Mouse (Mus musculus): ENCODE data around the gene Btbd11. TPM values are rescaled to one million over a fixed set of nuclear protein-coding genes. Genes with fewer than 3 reads are reported as not detected.
A peak's percentile ranks its signal among the peaks of the same experiment; 100 is the strongest.

The Btbd11 gene
- 1 to 10 TPM in 1 of 2 experiments, under 1 TPM in 1; 0.47 to 1.1 TPM for total RNA-seq (2021)
- long read RNA-seq, experiment 1, result 0 reads
- long read RNA-seq, experiment 2, result 0 reads

DNA sequence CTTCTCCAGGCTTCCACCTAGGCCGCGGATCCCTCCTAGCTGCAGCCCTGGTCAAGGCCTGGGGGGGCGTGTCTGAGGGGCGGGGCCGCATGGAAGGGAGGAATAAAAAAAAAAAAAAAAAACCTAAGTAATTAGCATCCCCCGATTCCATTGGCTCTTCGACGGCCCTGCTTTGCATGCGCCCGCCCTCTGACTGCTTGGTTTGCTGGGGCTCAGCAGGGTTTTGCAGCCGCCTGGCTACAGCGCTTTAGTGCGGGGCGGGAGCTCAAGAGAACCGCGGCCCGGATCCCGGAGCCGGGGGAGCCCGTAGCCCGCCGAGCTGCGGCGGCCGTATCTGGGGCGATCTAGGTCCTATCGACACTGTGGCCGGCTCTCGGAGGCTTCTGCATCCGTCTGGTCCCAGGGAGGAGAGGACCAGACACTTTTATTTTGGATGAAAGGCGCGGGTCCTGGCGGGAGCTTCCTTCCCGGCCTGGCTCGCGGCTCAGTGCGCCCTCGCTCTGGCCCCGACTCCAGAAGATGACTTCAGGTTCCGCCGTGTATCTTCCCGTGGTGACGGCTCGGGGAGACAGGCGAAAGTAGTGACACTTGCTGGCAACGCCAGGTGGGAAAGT lies at the start of gene Btbd11:
Gene Btbd11, plus strand, starts transcription at position 210 of the 614 bp plus-strand sequence.
- peak; percentile 93 for DNase-seq
- intact Hi-C loops (cut with DNase I; ENCODE audit: low total_unique reads), result no loop called here

- intact Hi-C loops (cut with DNase I; ENCODE audit: low total_unique reads), result no loop called here
- no peak for DNase-seq
Observed at GRCm38 (mm10) chr10:85338733-85339132, 47.9 kb upstream of the Btbd11 start.

DNA sequence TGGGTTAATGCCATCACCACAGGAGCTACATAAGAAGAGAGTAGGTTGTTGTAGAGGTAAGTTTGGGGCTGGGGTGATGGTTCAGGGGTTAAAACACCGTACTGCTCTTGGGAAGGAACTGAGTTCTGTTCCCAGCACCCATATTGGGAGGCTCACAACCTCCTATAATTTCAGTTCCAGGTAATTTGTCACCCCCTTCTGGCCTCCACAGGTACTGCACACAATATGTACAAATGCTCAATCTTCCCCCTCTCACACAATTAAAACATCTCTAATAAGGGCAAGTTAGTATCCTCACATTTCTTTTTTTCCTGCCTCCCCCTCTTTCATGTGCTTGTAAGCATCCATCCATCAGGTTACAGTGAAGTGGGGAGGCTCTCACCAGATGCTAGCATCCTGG lies 44.7 kb upstream of the Btbd11 start:
- no peak for DNase-seq
- intact Hi-C loops (cut with DNase I; ENCODE audit: low total_unique reads), result no loop called here

DNA sequence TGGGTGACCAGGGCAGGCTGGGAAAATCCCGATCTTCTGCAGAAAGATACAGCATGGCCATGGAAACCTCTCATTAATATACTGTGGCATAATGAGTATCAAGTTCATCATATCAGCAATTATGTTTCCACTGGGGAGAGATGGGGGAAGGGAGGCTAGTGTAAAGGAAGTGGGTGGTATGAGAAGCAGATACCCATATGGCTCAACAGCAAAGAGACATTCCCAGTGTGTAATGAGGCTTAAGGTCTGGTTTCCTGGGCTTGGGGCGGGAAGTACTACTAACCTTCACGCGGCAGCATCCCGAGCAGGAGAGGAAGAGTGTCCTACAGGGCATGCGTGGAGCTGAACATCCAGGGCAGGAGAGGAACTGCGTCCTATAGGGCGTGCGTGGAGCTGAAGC lies 39.4 kb upstream of the Btbd11 start:
- DNase-seq, result no peak
- intact Hi-C loops (cut with DNase I; ENCODE audit: low total_unique reads), result no loop called here

DNA sequence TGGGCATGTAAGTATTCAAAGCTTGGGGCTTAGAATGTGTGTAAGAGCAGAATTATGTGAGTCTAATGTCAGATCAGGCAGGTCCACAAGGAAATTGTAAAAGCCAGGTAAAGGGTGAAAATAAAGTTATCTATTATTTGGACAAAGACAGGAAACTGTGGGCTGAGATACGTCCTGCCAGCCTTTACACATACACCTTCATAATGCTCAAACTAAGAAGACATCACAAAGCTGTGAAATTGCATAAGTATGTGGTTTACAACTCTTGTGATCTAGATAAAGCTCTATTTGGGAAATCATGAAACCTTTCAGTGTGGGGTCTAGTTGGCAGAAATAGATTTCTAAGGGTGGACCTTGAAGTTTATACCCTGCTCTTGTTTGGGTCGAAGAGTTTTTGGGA lies 34.1 kb upstream of the Btbd11 start:
- intact Hi-C loops (cut with DNase I; ENCODE audit: low total_unique reads), result no loop called here
- no peak for DNase-seq

DNA sequence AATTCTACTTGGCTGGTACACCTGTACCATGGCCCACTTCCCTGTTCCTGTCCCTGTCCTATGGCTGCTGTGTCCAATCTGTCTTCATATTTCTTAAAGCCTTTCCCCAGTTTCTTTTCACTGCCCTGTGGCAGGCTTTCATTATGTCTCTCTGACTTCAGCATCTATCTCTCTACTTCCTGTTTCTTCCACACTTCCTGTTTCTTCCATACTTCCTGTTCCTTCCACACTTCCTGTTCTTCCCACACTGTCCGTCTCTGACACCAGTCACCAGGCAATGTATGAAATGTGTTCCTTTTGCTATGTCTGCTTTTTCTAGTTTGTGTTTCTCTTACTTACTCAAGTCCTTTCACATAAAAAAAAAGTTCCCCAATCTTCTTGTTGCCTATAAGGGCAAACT lies 32.3 kb upstream of the Btbd11 start:
- intact Hi-C loops (cut with DNase I; ENCODE audit: low total_unique reads), result no loop called here
- DNase-seq, result no peak

DNA sequence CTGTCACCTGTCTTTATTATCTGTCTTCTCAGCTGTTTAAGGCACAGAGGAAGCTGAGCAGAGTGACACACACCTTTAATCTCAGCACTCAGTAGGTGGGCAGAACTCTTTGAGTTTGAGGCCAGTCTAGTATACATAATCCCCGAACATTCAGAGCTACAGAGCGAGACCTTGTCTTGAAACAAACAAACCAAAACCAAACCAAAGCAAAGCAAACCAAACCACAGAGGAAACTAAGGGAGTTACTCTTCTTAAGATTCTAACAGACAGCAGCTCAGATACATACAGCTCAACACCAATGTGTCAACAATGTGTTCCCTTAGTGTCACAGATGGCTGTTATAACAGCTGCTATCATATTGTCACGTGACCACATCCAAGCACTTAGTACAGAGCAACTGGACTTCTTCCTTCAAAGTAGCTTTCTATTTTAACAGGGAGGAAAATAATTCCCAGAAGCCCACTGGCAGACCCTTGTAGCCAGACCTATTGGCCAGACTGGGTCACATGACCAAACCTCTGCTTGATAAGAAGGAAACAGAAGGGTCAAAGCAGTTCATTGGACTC lies 27.0 kb upstream of the Btbd11 start:
- DNase-seq, result no peak
- intact Hi-C loops (cut with DNase I; ENCODE audit: low total_unique reads), result loop anchor here (10.0 kb wide), 1 partner anchor 1215 kb away; no protein-coding TSS in a partner anchor

- intact Hi-C loops (cut with DNase I; ENCODE audit: low total_unique reads), result loop anchor here (10.0 kb wide), 1 partner anchor 1212 kb away; no protein-coding TSS in a partner anchor
- no peak for DNase-seq
Observed at GRCm38 (mm10) chr10:85362766-85363442, 23.7 kb upstream of the Btbd11 start.

- no peak for DNase-seq
- intact Hi-C loops (cut with DNase I; ENCODE audit: low total_unique reads), result loop anchor here (10.0 kb wide), 1 partner anchor 1208 kb away; no protein-coding TSS in a partner anchor
Observed at GRCm38 (mm10) chr10:85366876-85367275, 19.7 kb upstream of the Btbd11 start.

GRCm38 (mm10) chr10:85371309-85371708 lies 15.3 kb upstream of the Btbd11 start:
- intact Hi-C loops (cut with DNase I; ENCODE audit: low total_unique reads), result no loop called here
- DNase-seq, result no peak

DNA sequence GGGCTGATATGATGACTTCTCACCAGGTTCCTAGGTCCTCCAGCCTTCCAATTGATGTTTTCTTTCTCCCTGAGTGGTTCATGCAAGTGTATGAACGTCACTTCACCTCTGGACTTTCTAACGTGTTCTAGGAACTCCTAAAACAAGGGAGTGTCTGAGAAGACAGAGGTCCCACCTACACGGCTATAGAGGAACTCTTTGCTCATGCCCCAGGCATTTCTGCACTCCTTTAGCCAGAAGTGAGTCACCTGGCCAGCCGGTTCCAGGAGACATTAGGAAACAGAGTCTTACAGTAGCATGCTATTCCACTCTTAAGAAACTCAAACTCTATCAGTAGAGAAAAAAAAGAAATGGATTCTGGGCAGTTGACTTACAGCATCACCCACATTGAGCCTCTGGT lies 14.5 kb upstream of the Btbd11 start:
- no peak for DNase-seq
- intact Hi-C loops (cut with DNase I; ENCODE audit: low total_unique reads), result no loop called here

DNA sequence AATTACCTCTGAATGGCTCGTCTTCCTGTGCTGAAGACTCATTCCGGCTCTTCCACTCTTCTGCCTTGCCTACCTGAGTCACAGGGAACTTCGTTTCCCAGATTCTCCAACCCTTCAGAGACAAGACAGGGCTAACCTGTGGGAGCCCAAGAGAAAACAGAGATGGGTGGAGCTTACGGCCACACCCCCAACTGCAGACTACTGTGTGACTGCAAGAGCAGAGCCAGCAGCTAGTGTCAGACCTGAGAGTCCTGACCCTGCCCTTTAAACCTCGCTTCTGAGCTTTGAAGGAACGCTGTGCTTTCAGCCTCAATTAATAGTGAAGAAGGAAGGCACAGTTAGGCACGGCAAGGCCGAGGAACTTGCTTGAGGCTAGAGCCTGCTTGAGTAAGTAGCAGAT lies 7.6 kb upstream of the Btbd11 start:
- intact Hi-C loops (cut with DNase I; ENCODE audit: low total_unique reads), result no loop called here
- DNase-seq, result no peak

DNA sequence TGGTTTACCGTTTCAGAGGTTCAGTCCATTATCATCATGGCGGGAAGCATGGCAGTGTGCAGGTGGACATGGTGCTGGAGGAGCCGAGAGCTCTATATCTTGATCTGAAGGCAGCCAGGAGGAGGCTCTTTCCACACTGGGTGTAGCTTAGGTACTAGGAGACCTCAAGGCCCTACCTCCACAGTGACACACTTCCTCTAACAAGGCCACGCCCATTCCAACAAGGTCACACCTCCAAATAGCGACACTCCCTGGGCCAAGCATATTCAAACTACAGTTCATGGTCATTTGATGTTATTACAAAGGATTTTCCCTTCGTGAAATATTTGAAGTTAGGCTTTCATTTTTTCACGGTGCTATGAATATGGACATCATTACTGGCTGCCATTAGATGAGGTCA lies 3.6 kb upstream of the Btbd11 start:
- intact Hi-C loops (cut with DNase I; ENCODE audit: low total_unique reads), result no loop called here
- DNase-seq, result no peak

GRCm38 (mm10) chr10:85387219-85388070 lies 831 bp downstream of the Btbd11 start:
- intact Hi-C loops (cut with DNase I; ENCODE audit: low total_unique reads), result no loop called here
- DNase-seq, result peak; percentile 44

DNA sequence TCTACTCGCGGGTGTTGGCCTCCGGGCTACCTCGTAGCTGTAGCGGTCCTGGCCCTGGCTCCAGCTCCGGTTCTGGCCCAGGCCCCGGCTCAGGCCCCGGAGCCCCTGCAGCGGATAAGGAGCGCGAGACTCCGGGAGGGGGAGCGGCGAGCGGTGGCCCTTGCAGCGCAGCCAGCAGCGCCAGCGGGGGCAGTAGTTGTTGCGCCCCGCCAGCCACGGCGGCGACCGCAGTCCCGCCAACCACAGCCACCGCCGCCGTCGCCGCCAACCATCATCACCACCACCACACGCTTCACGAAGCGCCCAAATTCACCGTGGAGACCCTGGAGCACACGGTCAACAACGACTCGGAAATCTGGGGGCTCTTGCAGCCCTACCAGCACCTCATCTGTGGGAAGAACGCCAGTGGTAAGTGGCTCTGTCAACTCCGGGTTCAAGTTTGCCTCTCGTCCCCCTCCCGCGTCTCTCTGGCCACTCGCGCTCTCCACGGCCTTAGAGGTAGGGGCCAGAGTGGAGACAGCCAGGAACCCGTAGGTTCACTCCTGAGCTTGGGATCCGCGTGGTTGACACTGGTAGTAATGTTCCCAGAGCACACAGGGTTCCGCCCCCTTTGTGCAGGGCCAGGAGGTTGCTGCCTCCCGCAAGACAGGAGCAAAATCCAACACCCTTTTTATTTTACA lies 1.6 kb downstream of the Btbd11 start:
- peak; percentile 8 for DNase-seq

DNA sequence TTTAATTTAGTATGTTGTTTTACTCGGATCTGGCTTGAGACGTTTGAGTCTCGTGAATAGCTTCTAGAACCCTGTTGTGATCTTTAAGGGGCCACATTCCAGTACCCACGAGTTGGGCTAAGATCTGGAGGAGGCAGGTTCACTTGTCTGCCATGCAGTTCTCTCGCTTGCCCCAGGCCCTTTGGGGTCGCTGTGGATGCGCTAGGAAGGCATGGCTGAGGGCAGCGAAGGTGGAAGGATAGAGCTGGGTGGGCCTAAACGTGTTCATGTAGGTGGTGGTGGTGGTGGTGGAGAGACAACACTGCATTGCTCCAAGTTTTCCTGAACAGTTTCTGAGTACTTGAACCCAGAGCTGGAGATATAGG lies 2.1 kb downstream of the Btbd11 start:
- intact Hi-C loops (cut with DNase I; ENCODE audit: low total_unique reads), result no loop called here

More for the DNA sequence above, 1.6 kb downstream of the Btbd11 start:
- intact Hi-C loops (cut with DNase I; ENCODE audit: low total_unique reads), result no loop called here

DNA sequence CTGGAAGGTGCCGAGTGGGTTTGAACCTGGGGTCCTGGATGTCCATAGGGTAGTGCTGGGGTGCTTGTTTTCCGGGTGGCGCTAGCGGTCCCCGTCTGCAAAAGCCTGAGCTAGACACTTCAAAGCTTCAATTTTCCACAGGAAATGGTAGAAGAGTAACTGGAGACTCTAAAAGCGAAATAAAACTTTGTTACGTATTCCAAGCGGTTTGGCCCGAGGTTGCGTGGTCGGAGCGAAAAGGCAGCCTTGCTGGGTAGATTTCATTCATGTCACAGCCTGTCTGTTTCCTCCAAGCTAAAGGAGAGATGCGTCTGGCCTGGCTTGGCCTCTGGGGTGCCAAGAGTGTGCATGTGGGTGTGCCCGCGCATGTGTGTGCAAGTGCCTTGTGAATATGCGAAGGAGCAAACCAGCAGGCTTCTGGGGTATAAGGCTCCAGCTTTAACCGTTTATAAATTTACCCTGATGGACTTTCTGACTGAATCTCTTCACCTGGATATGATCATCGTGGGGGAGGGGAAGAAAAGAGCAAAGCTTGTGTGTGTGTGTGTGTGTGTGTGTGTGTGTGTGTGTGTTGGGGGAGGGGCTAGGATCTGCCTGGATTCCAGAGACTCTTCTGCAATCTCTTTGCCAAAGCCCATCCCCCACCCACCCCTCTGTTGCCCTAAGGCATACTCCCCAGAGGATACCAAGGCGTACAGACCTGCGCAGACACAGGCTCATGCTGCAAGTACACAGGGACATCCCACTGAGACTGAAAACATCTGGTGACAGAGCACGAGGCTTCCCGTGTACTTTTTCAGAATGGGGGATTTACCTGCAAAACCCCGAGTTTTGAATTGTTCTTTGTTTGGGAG lies 2.9 kb downstream of the Btbd11 start:
- no peak for DNase-seq
- intact Hi-C loops (cut with DNase I; ENCODE audit: low total_unique reads), result no loop called here

More for the DNA sequence above, 2.1 kb downstream of the Btbd11 start:
- peak; percentile 19 for DNase-seq

GRCm38 (mm10) chr10:85393016-85393415 lies 6.4 kb downstream of the Btbd11 start:
- intact Hi-C loops (cut with DNase I; ENCODE audit: low total_unique reads), result no loop called here
- DNase-seq, result no peak

DNA sequence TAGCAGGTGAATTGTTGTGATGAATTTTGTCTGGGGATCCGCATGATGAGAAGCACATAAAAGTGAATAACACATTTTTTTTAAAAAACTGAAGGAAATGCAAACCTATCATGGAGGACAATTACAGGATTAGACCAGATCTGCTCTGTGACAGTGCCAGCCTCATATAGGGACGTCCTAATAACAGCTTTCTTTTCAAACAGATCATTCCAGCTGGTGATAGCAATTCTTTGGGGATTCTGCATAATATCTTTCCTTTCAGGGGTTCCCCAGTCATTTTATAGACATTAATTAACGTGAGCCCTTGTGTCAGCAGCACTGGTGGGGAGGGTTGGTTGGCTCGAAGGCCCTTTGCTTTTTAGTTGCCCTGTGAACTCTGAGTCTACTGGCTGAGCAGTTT lies 7.9 kb downstream of the Btbd11 start:
- DNase-seq, result no peak
- intact Hi-C loops (cut with DNase I; ENCODE audit: low total_unique reads), result no loop called here
